Mouse (Mus musculus) heart, postnatal 25 days (tissue): Measurements from ENCODE around the gene Lta. TPM values are rescaled to one million over a fixed set of nuclear protein-coding genes. Genes with fewer than 3 reads are reported as not detected.

ENCODE experiments used
- DNase-seq: peaks from one replicate; pipeline ENCODE4 v3.0.0; 2022; ENCODE audit warnings: low spot score
- intact Hi-C: fragments of 180-260 bp; cut with DNase I; formaldehyde crosslinking; loops from one replicate; pipeline ENCODE4 v1.15.1; 2025
- total RNA-seq, 2 experiments: library from RNA; stranded (reverse); gene quantifications; 2 replicates each; pipeline ENCODE4 v1.2.3; 2021

Gene Lta
- total RNA-seq, 2 experiments from 2014 or later = not detected

GRCm38 (mm10) chr17:35189186-35189585 is 16.0 kb downstream of the Lta start:
- intact Hi-C loops = no loop called here
- DNase-seq = no peak

GRCm38 (mm10) chr17:35187959-35188610 is 17.1 kb downstream of the Lta start, which contains the start of gene Lst1:
TSS of gene Lst1 (minus strand) at chr17:35188439.
- intact Hi-C loops = no loop called here
- no peak for DNase-seq

- intact Hi-C loops = no loop called here
Observed at GRCm38 (mm10) chr17:35187345-35187744, 17.8 kb downstream of the Lta start.

GRCm38 (mm10) chr17:35186681-35187080 is 18.5 kb downstream of the Lta start:
- intact Hi-C loops = no loop called here
- no peak for DNase-seq

More at GRCm38 (mm10) chr17:35187345-35187744, 17.8 kb downstream of the Lta start:
- DNase-seq = no peak

- intact Hi-C loops = no loop called here
- peak; percentile 56 for DNase-seq
Observed at GRCm38 (mm10) chr17:35185639-35186611, 19.2 kb downstream of the Lta start.

GRCm38 (mm10) chr17:35180093-35180492 is 25.1 kb downstream of the Lta start:
- intact Hi-C loops = no loop called here
- DNase-seq = no peak

- intact Hi-C loops = loop anchor here (1.0 to 2.0 kb wide), 2 partner anchors 16 to 54 kb away; partner anchors contain the start of gene Ltb
- peak; percentile 50 for DNase-seq
Observed at GRCm38 (mm10) chr17:35178528-35178927, 26.6 kb downstream of the Lta start.

- DNase-seq = no peak
- intact Hi-C loops = no loop called here
Observed at GRCm38 (mm10) chr17:35175968-35176367, 29.2 kb downstream of the Lta start, which contains the start of gene Aif1. TSS of gene Aif1 (minus strand) at chr17:35176068.

- no peak for DNase-seq
- intact Hi-C loops = no loop called here
Observed at GRCm38 (mm10) chr17:35175382-35175781, 29.8 kb downstream of the Lta start.

GRCm38 (mm10) chr17:35174201-35174977 is 30.8 kb downstream of the Lta start:
- intact Hi-C loops = no loop called here
- DNase-seq = no peak

GRCm38 (mm10) chr17:35173329-35173728 is 31.8 kb downstream of the Lta start:
- intact Hi-C loops = no loop called here
- DNase-seq = no peak

- no peak for DNase-seq
Observed at GRCm38 (mm10) chr17:35172445-35173234, 32.5 kb downstream of the Lta start.

GRCm38 (mm10) chr17:35168541-35169207 is 36.5 kb downstream of the Lta start:
- DNase-seq = no peak
- intact Hi-C loops = loop anchor here (1.0 to 10.0 kb wide), 2 partner anchors 64 to 964 kb away; partner anchors contain the start of gene Tap2

More at GRCm38 (mm10) chr17:35172445-35173234, 32.5 kb downstream of the Lta start:
- intact Hi-C loops = no loop called here

- intact Hi-C loops = loop anchor here (10.0 kb wide), 1 partner anchor 963 kb away; the partner anchor contains the start of gene Tap2
- no peak for DNase-seq
Observed at GRCm38 (mm10) chr17:35167794-35168193, 37.4 kb downstream of the Lta start.

- no peak for DNase-seq
- intact Hi-C loops = loop anchor here (10.0 kb wide), 1 partner anchor 962 kb away; the partner anchor contains the start of gene Tap2
Observed at GRCm38 (mm10) chr17:35166352-35167035, 38.7 kb downstream of the Lta start.

GRCm38 (mm10) chr17:35165451-35166155 is 39.5 kb downstream of the Lta start:
- intact Hi-C loops = loop anchor here (10.0 kb wide), 1 partner anchor 961 kb away; the partner anchor contains the start of gene Tap2
- no peak for DNase-seq
